Mouse (Mus musculus): Measurements from ENCODE around the gene Ntn4.

GRCm38 (mm10) chr10:93683896-93684295 is 43.4 kb downstream of the Ntn4 start:
- TF ChIP-seq CTCF (IDR thresholded peaks at IDR 0.05; ENCODE audit: low read depth, low read length) (no peak), POLR2A (IDR thresholded peaks at IDR 0.05; ENCODE audit: borderline replicate concordance, low read depth, low read length) (no peak)
